Mouse (Mus musculus): ENCODE results near the gene Sec14l2.

GRCm38 (mm10) chr11:4113496-4113895 lies 9.7 kb downstream of the Sec14l2 start:
- no peak for TF ChIP-seq ZC3H11A (IDR thresholded peaks at IDR 0.05; ENCODE audit: low read depth, low read length)
- no peak for TF ChIP-seq HCFC1 (IDR thresholded peaks at IDR 0.05; ENCODE audit: low read depth, low read length)
- no peak for TF ChIP-seq EP300 (IDR thresholded peaks at IDR 0.05; ENCODE audit: low read length)
- TF ChIP-seq ZKSCAN1 (IDR thresholded peaks at IDR 0.05; ENCODE audit: borderline replicate concordance, low read depth, low read length): no peak
- no peak for TF ChIP-seq KAT2A (IDR thresholded peaks at IDR 0.05; ENCODE audit: insufficient replicate concordance, low read length)
- TF ChIP-seq NRF1 (IDR thresholded peaks at IDR 0.05; ENCODE audit: low read depth, low read length): no peak
- TF ChIP-seq POLR2A (IDR thresholded peaks at IDR 0.05; ENCODE audit: low read depth, low read length): no peak
- no peak for TF ChIP-seq MEF2A (IDR thresholded peaks at IDR 0.05; ENCODE audit: borderline replicate concordance, low read depth, low read length)
- no peak for TF ChIP-seq BHLHE40 (IDR thresholded peaks at IDR 0.05; ENCODE audit: low read depth, low read length)
- TF ChIP-seq SMC3 (IDR thresholded peaks at IDR 0.05; ENCODE audit: low read depth, low read length): no peak
- no peak for TF ChIP-seq CTCF (conservative IDR thresholded peaks at IDR 0.05 in 1 of 2, IDR thresholded peaks at IDR 0.05 in 1 of 2; ENCODE audit: low read depth in 2 of 2, low read length in 2 of 2)
- TF ChIP-seq MXI1 (IDR thresholded peaks at IDR 0.05; ENCODE audit: low read depth, low read length): no peak
- no peak for TF ChIP-seq POLR2AphosphoS2 (IDR thresholded peaks at IDR 0.05; ENCODE audit: low read depth, low read length)
- no peak for TF ChIP-seq MAZ (IDR thresholded peaks at IDR 0.05; ENCODE audit: low read depth, low read length)

Data from CH12.LX (cell line).